Mouse (Mus musculus) bone marrow, adult 2 months (tissue): ENCODE data around the gene Tmem45b. TPM values are rescaled to one million over a fixed set of nuclear protein-coding genes. Genes with fewer than 3 reads are reported as not detected.

Experiments
- H3K27ac ChIP-seq: fragments of 200-500 bp; 2 replicates; pipeline ENCODE4 v1.5.1; 2012; ENCODE audit warnings: low read depth, mild to moderate bottlenecking, control low read depth, inconsistent platforms, low read length; ENCODE audit not compliant: control insufficient read depth, poor library complexity, insufficient read depth
- H3K4me1 ChIP-seq: fragments of 200-500 bp; 2 replicates; pipeline ENCODE4 v1.6.1; 2011; ENCODE audit warnings: low read length; ENCODE audit not compliant: control insufficient read depth, insufficient read depth
- H3K4me3 ChIP-seq: fragments of 200-500 bp; replicated peaks from 2 replicates; pipeline ENCODE3; 2011; ENCODE audit warnings: mild to moderate bottlenecking, low read depth, low read length, control low read depth; ENCODE audit not compliant: control insufficient read depth
- CTCF ChIP-seq: fragments of 200-500 bp; IDR thresholded peaks from 2 replicates; pipeline ENCODE4 v1.5.1; 2011; ENCODE audit warnings: low read length, control low read depth; ENCODE audit not compliant: control insufficient read depth, insufficient read depth
- POLR2A ChIP-seq: fragments of 200-500 bp; IDR thresholded peaks from 2 replicates; pipeline ENCODE4 v1.6.1; 2011; ENCODE audit warnings: low read depth, mild to moderate bottlenecking, control low read depth, low read length, borderline replicate concordance; ENCODE audit not compliant: control insufficient read depth
- WGBS: fragments of 180-500 bp; shearing (Covaris S2); methylation state at CpG from one replicate; pipeline ENCODE4 v1.1.7; 2018; 5-methylcytosine and 5-hydroxymethylcytosine counted together
- polyA plus RNA-seq: library from polyadenylated mRNA; stranded (reverse); fragments of >200 nt; gene quantifications from 2 replicates; pipeline ENCODE4 v1.2.4, GENCODE M21; 2011; ENCODE audit warnings: low replicate concordance; ENCODE audit not compliant: missing spikeins, insufficient read depth, insufficient read length

The Tmem45b gene
- polyA plus RNA-seq, 1 experiment, result not detected

DNA sequence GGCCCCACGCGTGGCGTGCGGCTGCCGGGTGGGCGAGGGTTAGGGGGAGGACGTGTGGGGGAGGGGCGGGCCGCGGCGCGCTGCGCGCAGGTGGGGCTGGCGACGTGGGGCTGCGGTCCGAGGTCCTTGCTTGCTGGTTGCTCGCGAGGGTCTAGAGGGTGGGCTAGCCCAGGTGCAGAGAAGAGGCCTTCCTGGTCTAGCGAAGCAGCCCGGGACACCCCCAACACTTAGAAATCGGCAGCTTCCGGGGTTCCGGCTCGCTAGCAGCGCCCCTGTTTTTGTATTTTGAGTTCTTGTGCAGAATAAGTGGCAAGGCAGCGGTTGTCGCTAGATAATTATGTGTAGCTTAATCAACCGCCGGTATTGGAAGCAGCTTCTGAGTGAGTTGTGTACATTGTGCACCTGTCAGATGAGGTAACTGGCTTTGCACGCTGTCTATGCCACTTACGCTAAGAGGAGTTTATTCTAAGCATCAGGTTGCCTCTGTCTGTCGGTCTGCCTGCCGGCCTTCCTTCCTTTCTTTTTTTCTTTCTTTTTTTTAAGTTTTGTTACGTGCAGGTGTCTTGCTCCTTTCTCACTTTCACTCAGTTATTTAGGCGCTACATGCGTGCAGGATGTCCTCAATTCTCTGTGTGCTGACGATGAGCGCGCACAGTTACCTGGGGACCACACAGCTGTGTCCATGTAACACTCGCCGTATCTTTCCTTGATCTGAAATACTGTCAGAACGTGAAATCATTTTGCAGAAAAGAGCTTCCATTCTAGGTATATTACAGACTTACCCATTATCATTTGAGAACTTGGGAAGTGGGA is 77.7 kb downstream of the Tmem45b start:
- H3K4me1 ChIP-seq, result peaks cover 2% of the 10 kb centered on the region; the same call in 1 of the 2 replicates
- TF ChIP-seq POLR2A, result no peak
- TF ChIP-seq CTCF, result no peak
- 3% methylated on average over 44 of the region's 44 CpGs for WGBS
- peak overlapping the region; percentile 37; the same call in 1 of the 2 replicates for H3K27ac ChIP-seq
- peak overlapping the region; percentile 64 for H3K4me3 ChIP-seq

GRCm38 (mm10) chr9:31385947-31386354 is 78.3 kb downstream of the Tmem45b start, which contains the start of gene Nfrkb:
Gene Nfrkb (plus strand): TSS chr9:31386192.
- peak within 1 kb of the TSS; percentile 64 for H3K4me3 ChIP-seq
- peak within 1 kb of the TSS; percentile 37; the same call in 1 of the 2 replicates for H3K27ac ChIP-seq
- no peak for TF ChIP-seq CTCF
- TF ChIP-seq POLR2A, result peak; percentile 79; the same call in 1 of the 2 replicates
- under 1% methylated on average over 40 of the region's 46 CpGs for WGBS
- H3K4me1 ChIP-seq, result peaks cover 2% of the 10 kb centered on the region; the same call in 1 of the 2 replicates

GRCm38 (mm10) chr9:31385500-31385869 is 78.8 kb downstream of the Tmem45b start:
- no peak for TF ChIP-seq POLR2A
- no peak for TF ChIP-seq CTCF
- H3K4me1 ChIP-seq, result peaks cover 2% of the 10 kb centered on the region; the same call in 1 of the 2 replicates
- H3K27ac ChIP-seq, result no peak overlapping the region
- H3K4me3 ChIP-seq, result peak overlapping the region; percentile 64
- WGBS, result 18% methylated on average over 4 of the region's 4 CpGs

DNA sequence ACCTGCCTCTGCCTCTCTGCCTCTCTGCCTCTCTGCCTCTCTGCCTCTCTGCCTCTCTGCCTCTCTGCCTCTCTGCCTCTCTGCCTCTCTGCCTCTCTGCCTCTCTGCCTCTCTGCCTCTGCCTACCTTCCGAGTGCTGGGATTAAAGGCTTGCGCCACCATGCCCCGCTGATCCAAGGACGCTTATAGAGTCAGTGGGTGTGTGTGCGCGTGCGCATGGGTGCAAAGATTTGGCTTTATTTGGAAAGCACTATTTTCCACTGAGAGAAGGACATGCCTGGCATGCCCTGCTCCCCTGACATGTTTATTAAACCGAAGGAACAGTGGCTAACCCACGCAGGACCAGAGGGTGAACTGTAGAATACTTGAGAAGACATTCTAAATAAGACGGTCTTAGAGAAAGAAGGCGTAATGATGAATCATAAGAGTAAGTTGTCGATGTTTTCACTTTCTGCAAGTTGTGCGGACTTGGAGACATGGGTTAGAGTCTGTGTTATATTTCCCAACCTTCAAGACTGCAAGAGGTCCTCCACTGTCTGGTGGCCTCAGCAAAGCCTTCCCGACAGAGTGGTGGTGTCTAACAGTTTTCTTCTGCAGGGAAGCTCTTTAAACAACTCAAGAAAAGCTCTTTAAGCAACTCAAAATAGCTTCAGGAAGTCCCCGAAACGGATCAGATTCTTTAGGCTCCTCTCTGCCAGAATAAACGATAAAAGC is 79.3 kb downstream of the Tmem45b start:
- Histone ChIP-seq H3K4me1 (peaks cover 2% of the 10 kb centered on the region; the same call in 1 of the 2 replicates), H3K4me3 (no peak overlapping the region), H3K27ac (no peak overlapping the region)
- no peak for TF ChIP-seq POLR2A
- no peak for TF ChIP-seq CTCF
- WGBS, result 79% methylated on average over 17 of the region's 17 CpGs

GRCm38 (mm10) chr9:31376661-31377060 is 87.6 kb downstream of the Tmem45b start:
- no peak overlapping the region for H3K27ac ChIP-seq
- no peak overlapping the region for H3K4me3 ChIP-seq
- H3K4me1 ChIP-seq, result no peaks in the 10 kb centered on the region
- no peak for TF ChIP-seq POLR2A
- TF ChIP-seq CTCF, result no peak

Other genes starting within 250 kb of the Tmem45b start
- gene Prdm10, start 183.9 kb downstream of the Tmem45b start, polyA plus RNA-seq, result 5.0 and 9.6 TPM in 2 replicates
- gene Nfrkb, start 78.3 kb downstream of the Tmem45b start, polyA plus RNA-seq, result 9.0 and 15.7 TPM in 2 replicates